Mouse (Mus musculus) induced T-regulatory cell, adult 2 months (primary cell): ENCODE measurements around the gene Ptger3.

Experiments
- DNase-seq: peaks from one replicate; pipeline ENCODE4 v3.0.0-alpha.2; 2012; ENCODE audit warnings: low read depth

Ptger3 gene

DNA sequence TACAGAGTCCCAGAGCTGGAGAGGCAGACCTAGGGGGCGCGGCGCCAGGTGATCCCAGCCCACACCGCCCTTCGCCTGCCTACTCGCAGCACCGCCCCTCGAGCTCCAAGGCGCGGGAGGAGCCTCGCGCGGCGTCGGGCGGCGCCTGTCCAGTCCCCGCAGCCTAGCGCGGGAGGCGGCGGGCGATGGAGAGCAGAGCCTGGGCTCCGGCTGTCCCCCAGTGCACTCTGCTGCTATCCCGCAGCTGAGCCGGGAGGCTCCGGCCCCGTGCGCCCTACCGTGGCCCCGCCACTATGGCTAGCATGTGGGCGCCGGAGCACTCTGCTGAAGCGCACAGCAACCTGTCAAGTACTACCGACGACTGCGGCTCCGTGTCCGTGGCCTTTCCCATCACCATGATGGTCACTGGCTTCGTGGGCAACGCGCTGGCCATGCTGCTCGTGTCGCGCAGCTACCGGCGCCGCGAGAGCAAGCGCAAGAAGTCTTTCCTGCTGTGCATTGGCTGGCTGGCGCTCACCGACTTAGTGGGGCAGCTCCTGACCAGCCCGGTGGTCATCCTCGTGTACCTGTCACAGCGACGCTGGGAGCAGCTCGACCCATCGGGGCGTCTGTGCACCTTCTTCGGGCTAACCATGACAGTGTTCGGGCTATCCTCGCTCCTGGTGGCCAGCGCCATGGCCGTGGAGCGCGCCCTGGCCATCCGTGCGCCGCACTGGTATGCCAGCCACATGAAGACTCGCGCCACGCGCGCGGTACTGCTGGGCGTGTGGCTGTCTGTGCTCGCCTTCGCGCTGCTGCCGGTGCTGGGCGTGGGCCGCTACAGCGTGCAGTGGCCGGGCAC is at the start of gene Ptger3:
Gene Ptger3, plus strand, starts transcription at position 168 of the 841 bp plus-strand sequence.
- peak; percentile 23 for DNase-seq

- DNase-seq, result no peak
Measured at GRCm38 (mm10) chr3:157517992-157518391, 48.7 kb upstream of the Ptger3 start.

DNA sequence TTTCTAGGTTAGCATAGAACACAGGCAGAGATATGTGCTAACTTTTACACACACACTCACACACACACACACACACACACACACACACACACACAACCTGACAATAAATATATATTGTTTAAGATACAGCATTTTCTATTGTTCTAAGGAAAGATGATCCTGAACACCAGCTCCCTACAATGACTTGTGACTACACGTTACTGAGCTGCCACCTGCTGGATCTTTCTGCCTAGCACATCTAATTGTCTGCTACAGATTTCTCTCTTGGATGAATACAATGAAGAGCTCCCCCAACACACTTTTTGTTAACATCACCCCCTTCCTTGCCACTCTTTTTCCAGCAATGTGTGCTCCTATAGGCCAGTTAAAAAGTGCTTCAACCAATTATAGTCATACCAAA is 46.3 kb upstream of the Ptger3 start:
- peak; percentile 37 for DNase-seq

- DNase-seq, result no peak
Measured at GRCm38 (mm10) chr3:157523834-157524233, 42.9 kb upstream of the Ptger3 start.

GRCm38 (mm10) chr3:157531585-157531984 is 35.1 kb upstream of the Ptger3 start:
- no peak for DNase-seq

- peak; percentile 96 for DNase-seq
Measured at GRCm38 (mm10) chr3:157533964-157534785, 32.5 kb upstream of the Ptger3 start, which contains the start of gene Zranb2. Gene Zranb2 (plus strand): TSS chr3:157534160.

DNA sequence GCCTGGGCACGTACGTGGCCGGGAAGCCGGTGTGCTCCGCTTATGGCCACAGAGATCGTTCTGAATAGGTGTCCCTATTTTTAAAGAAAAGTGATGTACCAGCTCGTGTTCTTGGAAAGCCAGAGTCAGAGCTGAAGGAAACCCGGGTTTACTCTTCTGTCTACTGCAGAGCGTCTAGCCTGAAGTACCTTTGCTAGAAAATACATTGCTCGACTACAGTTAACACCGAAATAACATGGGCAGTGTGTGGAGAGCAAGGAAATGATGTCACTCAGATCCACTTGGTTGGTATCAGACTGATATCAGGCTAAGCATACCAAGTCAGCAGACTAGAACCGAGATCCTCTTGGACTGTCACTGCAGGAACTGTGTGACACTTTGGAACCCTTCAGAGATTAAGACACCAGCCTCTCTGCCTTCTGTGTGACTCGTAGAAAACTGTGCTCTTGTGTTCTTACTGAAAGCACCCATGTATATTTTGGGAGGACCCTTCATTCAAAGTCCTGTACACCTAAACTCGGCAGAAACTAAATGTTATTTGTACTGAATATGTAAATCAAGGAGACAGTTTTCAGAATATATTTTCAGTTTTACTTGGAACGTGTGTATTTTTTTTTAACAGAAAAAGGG is 31.8 kb upstream of the Ptger3 start:
- DNase-seq, result peak; percentile 72

DNA sequence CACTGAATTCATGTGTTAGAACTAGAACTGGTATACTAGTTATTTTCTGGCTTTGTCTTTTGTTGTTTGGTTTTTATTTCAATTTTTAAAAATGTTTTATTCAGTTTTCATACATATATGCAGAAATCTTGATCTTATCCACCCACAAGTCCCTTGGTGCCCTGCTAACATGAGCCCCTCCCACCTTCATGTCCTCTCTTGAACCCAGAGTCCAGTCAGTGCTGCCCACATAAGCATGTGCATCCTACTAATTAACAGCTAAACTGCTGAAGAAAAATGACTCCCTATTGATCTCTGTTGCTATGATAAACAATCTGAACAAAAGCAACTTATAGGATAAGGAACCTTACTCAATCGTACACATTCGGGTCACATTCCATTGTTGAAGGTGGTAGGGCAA is 17.4 kb upstream of the Ptger3 start:
- DNase-seq, result no peak

DNA sequence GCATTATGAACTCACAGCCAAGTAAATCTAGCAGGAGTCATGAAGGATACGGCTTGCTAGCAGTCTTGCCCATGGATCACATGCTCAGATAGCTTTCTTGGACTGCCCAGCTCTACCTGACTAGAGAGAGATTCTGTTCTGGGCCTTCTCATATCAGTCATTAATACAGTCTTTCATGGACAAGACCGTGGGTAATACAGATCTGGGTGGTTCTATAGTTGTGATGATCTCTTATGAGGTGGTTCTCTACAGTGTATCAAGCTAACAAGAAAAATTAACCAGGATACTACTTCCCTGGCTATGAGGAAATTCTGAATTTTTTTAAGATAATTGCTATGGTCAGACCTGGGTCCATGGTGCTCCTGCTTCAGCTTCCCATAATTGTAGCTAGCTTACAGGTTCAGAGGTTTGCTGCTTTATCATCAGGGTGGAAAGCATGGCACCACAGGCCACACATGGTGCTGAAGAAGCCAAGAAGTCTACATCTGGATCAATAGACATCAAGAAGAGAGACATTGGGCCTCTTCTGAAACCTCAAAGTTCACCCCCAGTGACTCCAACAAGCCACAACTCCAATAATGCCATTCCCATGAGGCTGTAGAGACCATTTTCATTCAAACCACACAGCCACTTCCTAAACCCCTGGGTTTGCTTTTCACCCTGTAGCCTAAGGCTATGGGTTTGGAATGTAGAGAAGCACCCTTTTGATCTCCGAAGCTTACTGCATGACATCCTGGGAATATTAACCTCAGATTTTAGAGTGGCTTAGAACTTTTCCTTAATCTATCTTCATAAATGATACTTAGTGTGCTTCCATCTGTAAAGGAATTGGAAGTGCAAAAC is 16.7 kb upstream of the Ptger3 start:
- DNase-seq, result no peak

- DNase-seq, result peak; percentile 72
Measured at GRCm38 (mm10) chr3:157565196-157565595, 1.5 kb upstream of the Ptger3 start.

DNA sequence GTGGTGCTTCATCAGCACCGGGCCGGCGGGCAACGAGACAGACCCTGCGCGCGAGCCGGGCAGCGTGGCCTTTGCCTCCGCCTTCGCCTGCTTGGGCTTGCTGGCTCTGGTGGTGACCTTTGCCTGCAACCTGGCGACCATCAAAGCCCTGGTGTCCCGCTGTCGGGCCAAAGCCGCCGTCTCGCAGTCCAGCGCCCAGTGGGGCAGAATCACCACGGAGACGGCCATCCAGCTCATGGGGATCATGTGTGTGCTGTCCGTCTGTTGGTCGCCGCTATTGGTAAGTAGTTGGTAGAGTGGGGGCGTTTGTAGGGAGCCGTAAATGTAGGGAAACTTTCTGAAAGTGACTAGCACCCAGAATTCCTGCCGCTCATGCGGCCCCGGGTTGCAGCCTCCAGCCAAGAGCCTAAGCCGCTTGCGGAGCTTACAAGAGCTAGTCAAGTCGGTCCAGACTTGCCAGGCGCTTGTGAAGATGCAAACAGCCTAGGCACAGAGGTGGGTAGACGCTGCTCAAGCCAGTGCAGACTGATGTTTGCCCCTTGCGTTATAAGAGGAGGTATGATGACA is 957 bp downstream of the Ptger3 start:
- DNase-seq, result peak; percentile 9

- peak; percentile 48 for DNase-seq
Measured at GRCm38 (mm10) chr3:157572011-157572410, 5.3 kb downstream of the Ptger3 start.

DNA sequence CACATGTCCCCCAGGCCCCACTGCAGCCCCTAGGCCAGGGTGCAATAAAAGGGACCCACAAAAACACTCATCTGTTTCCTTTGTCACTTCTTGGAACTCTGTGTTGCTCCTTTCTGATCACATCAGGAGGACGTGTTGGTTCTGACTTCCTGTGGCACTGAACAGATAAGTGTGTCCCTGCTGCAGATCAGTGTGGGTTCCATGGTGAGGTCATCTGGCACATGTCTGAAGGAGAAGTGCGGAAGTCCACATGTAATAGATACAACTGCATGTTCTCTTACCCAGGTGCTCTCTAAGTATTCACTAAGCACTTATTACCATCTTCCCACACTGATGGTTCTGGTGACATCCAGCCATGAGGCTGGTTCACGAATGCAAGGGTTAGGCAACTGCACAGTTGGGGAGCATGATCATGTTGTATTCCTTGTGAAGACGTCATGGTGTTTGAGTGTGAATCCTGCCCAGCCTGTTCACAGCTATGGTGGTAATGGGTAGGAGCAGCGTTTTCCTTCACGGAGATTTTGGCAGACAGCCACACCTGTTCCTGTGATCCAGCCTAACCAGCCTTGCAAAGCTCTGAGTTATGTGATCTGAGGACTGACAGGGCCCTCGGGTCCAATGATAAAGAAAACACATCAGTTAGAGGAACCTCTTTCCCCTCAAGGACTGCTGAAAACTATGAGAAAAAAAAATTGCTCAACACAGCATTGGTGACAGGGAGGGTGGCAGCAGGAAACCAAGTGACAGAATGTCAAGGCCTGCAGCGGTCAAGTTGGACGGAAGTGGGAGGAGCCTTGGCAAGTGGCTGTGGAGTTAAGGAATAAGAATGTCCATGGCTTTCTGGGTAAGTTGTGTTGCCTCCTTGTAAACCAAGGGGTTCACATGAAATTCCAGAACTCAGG is 9.0 kb downstream of the Ptger3 start:
- DNase-seq, result no peak

GRCm38 (mm10) chr3:157576343-157576722 is 9.6 kb downstream of the Ptger3 start:
- DNase-seq, result no peak

- DNase-seq, result no peak
Measured at GRCm38 (mm10) chr3:157576862-157577261, 10.2 kb downstream of the Ptger3 start.

DNA sequence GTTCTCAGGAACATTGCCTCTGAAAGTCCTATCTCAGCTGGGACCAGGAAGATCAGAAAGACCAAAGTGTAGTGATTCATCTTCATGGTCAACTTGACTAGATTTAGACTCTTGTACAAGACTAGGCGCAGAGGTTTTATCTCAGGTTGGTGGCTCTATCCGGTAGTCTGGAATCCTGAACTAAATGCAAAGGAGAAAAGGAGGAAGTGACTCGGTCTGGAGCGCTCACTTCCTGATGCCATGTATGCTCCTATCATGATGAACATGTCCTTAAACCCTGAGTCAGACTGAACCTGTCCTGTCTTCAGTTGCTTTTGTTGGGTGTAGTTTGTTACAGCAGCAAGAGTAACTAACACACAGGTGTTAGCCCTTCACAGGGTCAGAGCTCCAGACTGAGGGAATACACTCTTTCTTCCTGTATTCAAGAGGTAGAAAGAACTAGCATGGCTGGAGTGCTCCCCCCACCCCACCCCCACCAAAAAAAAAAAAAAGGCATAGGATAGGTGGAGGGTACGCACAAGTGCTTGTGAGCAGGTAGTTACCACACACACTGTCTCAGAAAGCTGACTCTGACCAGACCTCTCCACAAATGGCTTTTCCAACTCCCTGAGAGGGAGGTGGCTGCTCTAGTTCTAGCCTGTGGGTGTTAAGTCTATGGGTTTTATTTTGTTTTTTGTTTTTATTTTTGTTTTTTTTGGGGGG is 11.9 kb downstream of the Ptger3 start:
- no peak for DNase-seq

DNA sequence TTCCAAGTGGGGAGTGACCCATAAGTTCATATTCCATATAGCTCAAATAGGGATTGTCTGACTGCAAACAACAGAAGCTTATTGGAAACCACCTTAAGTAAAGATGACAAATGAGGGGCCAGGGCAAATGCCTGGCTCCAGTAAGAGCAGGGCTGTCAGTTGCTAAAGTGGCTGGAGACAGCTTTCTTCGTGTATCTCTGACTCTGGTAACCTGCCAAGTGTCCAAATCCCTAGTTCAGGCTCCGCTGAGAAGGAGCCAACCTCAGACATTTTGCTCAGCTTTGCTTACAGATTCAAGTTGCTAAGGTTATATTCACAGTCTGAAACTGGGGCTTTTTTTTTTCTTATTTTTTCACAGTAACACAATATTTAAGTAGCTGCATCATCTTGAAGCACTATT is 12.7 kb downstream of the Ptger3 start:
- DNase-seq, result no peak

DNA sequence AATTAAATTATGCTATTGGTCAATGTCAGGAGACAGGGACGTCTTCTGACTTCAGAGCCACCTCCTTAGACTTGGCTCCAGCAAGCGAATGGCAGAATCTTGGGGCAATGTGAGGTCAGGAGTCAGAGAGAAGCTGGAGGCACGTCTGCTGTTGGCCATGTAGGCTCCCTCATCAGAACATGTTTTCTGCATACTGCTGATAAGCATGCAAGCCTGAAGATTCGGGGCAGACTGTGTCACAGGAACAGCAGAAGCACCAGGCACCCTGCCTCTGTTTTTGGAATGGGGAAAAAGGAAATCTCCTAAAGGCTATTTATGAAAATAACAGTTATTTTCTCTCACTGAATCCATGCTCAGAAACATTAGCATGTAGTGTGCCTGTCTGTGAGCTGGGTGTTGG is 13.6 kb downstream of the Ptger3 start:
- DNase-seq, result no peak

GRCm38 (mm10) chr3:157581755-157582154 is 15.1 kb downstream of the Ptger3 start:
- DNase-seq, result peak; percentile 24
